Mouse (Mus musculus) lung, embryonic 15.5 days (tissue): Measurements from ENCODE around the gene Serpinh1. TPM values are rescaled to one million over a fixed set of nuclear protein-coding genes. Genes with fewer than 3 reads are reported as not detected.

Source experiments
- ATAC-seq: fragments of 200-750 bp; cut with Nextera tagmentation; 2 replicates; pipeline ENCODE4 v1.8.0; 2017; ENCODE audit warnings: moderate number of reproducible peaks, borderline replicate concordance; ENCODE audit not compliant: low FRiP score, low TSS enrichment; ENCODE audit errors: extremely low read depth
- H3K27ac ChIP-seq: fragments of 300-500 bp; sonication (generic); 2 replicates; pipeline ENCODE4 v1.5.1; 2015; ENCODE audit warnings: moderate library complexity, mild to moderate bottlenecking, inconsistent platforms
- H3K27me3 ChIP-seq: fragments of 300-500 bp; sonication (generic); 2 replicates; pipeline ENCODE4 v1.6.1; 2015; ENCODE audit warnings: inconsistent platforms
- H3K36me3 ChIP-seq: fragments of 300-500 bp; sonication (generic); 2 replicates; pipeline ENCODE4 v1.6.1; 2015; ENCODE audit warnings: inconsistent platforms
- H3K4me1 ChIP-seq: fragments of 300-500 bp; sonication (generic); 2 replicates; pipeline ENCODE4 v1.6.1; 2015; ENCODE audit warnings: inconsistent platforms
- H3K4me2 ChIP-seq: fragments of 300-500 bp; sonication (generic); 2 replicates; pipeline ENCODE4 v1.6.1; 2015; ENCODE audit warnings: inconsistent platforms, mild to moderate bottlenecking, moderate library complexity
- H3K4me3 ChIP-seq: fragments of 300-500 bp; sonication (generic); 2 replicates; pipeline ENCODE4 v1.5.1; 2015; ENCODE audit warnings: mild to moderate bottlenecking, inconsistent platforms
- H3K9ac ChIP-seq: fragments of 300-500 bp; sonication (generic); 2 replicates; pipeline ENCODE4 v1.6.1; 2015; ENCODE audit warnings: inconsistent platforms
- H3K9me3 ChIP-seq: fragments of 300-500 bp; sonication (generic); 2 replicates; pipeline ENCODE4 v1.6.1; 2016; ENCODE audit warnings: inconsistent platforms
- WGBS: fragments of 180-500 bp; shearing (Covaris S2); methylation state at CpG from one replicate; pipeline ENCODE4 v1.1.7; 2015; 5-methylcytosine and 5-hydroxymethylcytosine counted together
- polyA plus RNA-seq: library from polyadenylated mRNA; unstranded; fragments of >200 nt; fragmentation: Nextera tagmentation; extraction: Ambion mirVana; gene quantifications from 2 replicates; pipeline ENCODE4 v1.2.1, GENCODE M21; 2015

Serpinh1 gene
- polyA plus RNA-seq, 1 experiment from 2014 or later = 1,834 TPM

GRCm38 (mm10) chr7:99317475-99317874 is 35.6 kb downstream of the Serpinh1 start:
- H3K36me3 ChIP-seq = no peaks in the 10 kb centered on the region
- no peaks in the 10 kb centered on the region for H3K9me3 ChIP-seq
- H3K27me3 ChIP-seq = no peaks in the 10 kb centered on the region
- no peak overlapping the region for H3K9ac ChIP-seq
- peaks cover 21% of the 10 kb centered on the region for H3K4me1 ChIP-seq
- H3K4me2 ChIP-seq = no peak overlapping the region
- WGBS = 69% methylated on average over 7 of the region's 7 CpGs
- no peak overlapping the region for H3K27ac ChIP-seq
- ATAC-seq = no peak
- no peak overlapping the region for H3K4me3 ChIP-seq

GRCm38 (mm10) chr7:99316207-99316606 is 36.8 kb downstream of the Serpinh1 start:
- no peak overlapping the region for H3K4me2 ChIP-seq
- H3K9me3 ChIP-seq = no peaks in the 10 kb centered on the region
- 48% methylated on average over 7 of the region's 7 CpGs for WGBS
- no peak overlapping the region for H3K9ac ChIP-seq
- no peaks in the 10 kb centered on the region for H3K27me3 ChIP-seq
- ATAC-seq = no peak
- H3K4me3 ChIP-seq = no peak overlapping the region
- no peaks in the 10 kb centered on the region for H3K36me3 ChIP-seq
- peak overlapping the region; percentile 26; the same call in 1 of the 2 replicates for H3K27ac ChIP-seq
- H3K4me1 ChIP-seq = peaks cover 29% of the 10 kb centered on the region

GRCm38 (mm10) chr7:99314565-99314964 is 38.5 kb downstream of the Serpinh1 start:
- no peaks in the 10 kb centered on the region for H3K36me3 ChIP-seq
- H3K9ac ChIP-seq = no peak overlapping the region
- H3K27ac ChIP-seq = no peak overlapping the region
- no peak overlapping the region for H3K4me2 ChIP-seq
- H3K4me1 ChIP-seq = peaks cover 29% of the 10 kb centered on the region
- no peak overlapping the region for H3K4me3 ChIP-seq
- no peaks in the 10 kb centered on the region for H3K9me3 ChIP-seq
- H3K27me3 ChIP-seq = no peaks in the 10 kb centered on the region
- WGBS = 77% methylated on average over 4 of the region's 4 CpGs
- ATAC-seq = no peak

- ATAC-seq = no peak
- WGBS = 54% methylated on average over 8 of the region's 8 CpGs
- H3K9me3 ChIP-seq = no peaks in the 10 kb centered on the region
These were observed 39.8 kb downstream of the Serpinh1 start for GRCm38 (mm10) chr7:99313253-99313652.

GRCm38 (mm10) chr7:99312671-99313143 is 40.3 kb downstream of the Serpinh1 start:
- Histone ChIP-seq H3K27ac (0 out of 2 replicates have a peak overlapping the region, but pooled peaks have one; percentile 23), H3K4me2 (no peak overlapping the region), H3K27me3 (no peaks in the 10 kb centered on the region), H3K9me3 (no peaks in the 10 kb centered on the region), H3K4me1 (peaks cover 26% of the 10 kb centered on the region), H3K36me3 (no peaks in the 10 kb centered on the region), H3K4me3 (no peak overlapping the region), H3K9ac (no peak overlapping the region)
- peak; percentile 72; the same call in 1 of the 2 replicates for ATAC-seq
- 17% methylated on average over 8 of the region's 8 CpGs for WGBS

More at GRCm38 (mm10) chr7:99313253-99313652, 39.8 kb downstream of the Serpinh1 start:
- H3K4me1 ChIP-seq = peaks cover 26% of the 10 kb centered on the region
- H3K27ac ChIP-seq = peak overlapping the region; percentile 4; the same call in 1 of the 2 replicates
- H3K9ac ChIP-seq = no peak overlapping the region
- H3K36me3 ChIP-seq = no peaks in the 10 kb centered on the region
- no peaks in the 10 kb centered on the region for H3K27me3 ChIP-seq
- H3K4me3 ChIP-seq = no peak overlapping the region
- H3K4me2 ChIP-seq = no peak overlapping the region

GRCm38 (mm10) chr7:99312058-99312457 is 41.0 kb downstream of the Serpinh1 start:
- ATAC-seq = no peak
- 52% methylated on average over 4 of the region's 4 CpGs for WGBS
- Histone ChIP-seq H3K4me2 (no peak overlapping the region), H3K9ac (no peak overlapping the region), H3K4me1 (peaks cover 26% of the 10 kb centered on the region), H3K36me3 (no peaks in the 10 kb centered on the region), H3K27me3 (no peaks in the 10 kb centered on the region), H3K4me3 (no peak overlapping the region), H3K9me3 (no peaks in the 10 kb centered on the region), H3K27ac (no peak overlapping the region)

GRCm38 (mm10) chr7:99311433-99311832 is 41.6 kb downstream of the Serpinh1 start:
- Histone ChIP-seq H3K9me3 (no peaks in the 10 kb centered on the region), H3K27me3 (no peaks in the 10 kb centered on the region), H3K4me2 (no peak overlapping the region), H3K36me3 (no peaks in the 10 kb centered on the region), H3K9ac (no peak overlapping the region), H3K27ac (no peak overlapping the region), H3K4me1 (peaks cover 29% of the 10 kb centered on the region), H3K4me3 (no peak overlapping the region)
- ATAC-seq = no peak
- WGBS = 32% methylated on average over 7 of the region's 7 CpGs

- Histone ChIP-seq H3K4me3 (no peak overlapping the region), H3K4me2 (no peak overlapping the region), H3K9me3 (no peaks in the 10 kb centered on the region), H3K9ac (no peak overlapping the region), H3K27ac (no peak overlapping the region), H3K36me3 (no peaks in the 10 kb centered on the region), H3K4me1 (peaks cover 21% of the 10 kb centered on the region; the same call in 1 of the 2 replicates), H3K27me3 (no peaks in the 10 kb centered on the region)
- no peak for ATAC-seq
- WGBS = 46% methylated on average over 3 of the region's 3 CpGs
These were observed 46.4 kb downstream of the Serpinh1 start for GRCm38 (mm10) chr7:99306640-99307039.

- no peak overlapping the region for H3K4me2 ChIP-seq
- H3K4me1 ChIP-seq = peaks cover 17% of the 10 kb centered on the region; the same call in 1 of the 2 replicates
- no peaks in the 10 kb centered on the region for H3K9me3 ChIP-seq
- no peaks in the 10 kb centered on the region for H3K36me3 ChIP-seq
- H3K27me3 ChIP-seq = no peaks in the 10 kb centered on the region
- no peak overlapping the region for H3K9ac ChIP-seq
- no peak overlapping the region for H3K4me3 ChIP-seq
- 67% methylated on average over 4 of the region's 4 CpGs for WGBS
- ATAC-seq = no peak
- no peak overlapping the region for H3K27ac ChIP-seq
These were observed 47.4 kb downstream of the Serpinh1 start for GRCm38 (mm10) chr7:99305688-99306087.

- Histone ChIP-seq H3K4me2 (no peak overlapping the region), H3K27me3 (no peaks in the 10 kb centered on the region), H3K4me1 (peaks cover 17% of the 10 kb centered on the region; the same call in 1 of the 2 replicates), H3K4me3 (no peak overlapping the region), H3K36me3 (no peaks in the 10 kb centered on the region), H3K9ac (no peak overlapping the region), H3K27ac (no peak overlapping the region), H3K9me3 (no peaks in the 10 kb centered on the region)
- WGBS = 30% methylated on average over 5 of the region's 5 CpGs
- ATAC-seq = peak; percentile 56; the same call in 1 of the 2 replicates
These were observed 48.1 kb downstream of the Serpinh1 start for GRCm38 (mm10) chr7:99304949-99305372.

GRCm38 (mm10) chr7:99304029-99304428 is 49.0 kb downstream of the Serpinh1 start:
- Histone ChIP-seq H3K27ac (no peak overlapping the region), H3K4me1 (peaks cover 17% of the 10 kb centered on the region; the same call in 1 of the 2 replicates), H3K4me3 (no peak overlapping the region), H3K9me3 (no peaks in the 10 kb centered on the region), H3K36me3 (no peaks in the 10 kb centered on the region), H3K4me2 (no peak overlapping the region), H3K9ac (no peak overlapping the region), H3K27me3 (no peaks in the 10 kb centered on the region)
- 59% methylated on average over 6 of the region's 6 CpGs for WGBS
- no peak for ATAC-seq

- 28% methylated on average over 3 of the region's 3 CpGs for WGBS
- Histone ChIP-seq H3K27ac (no peak overlapping the region), H3K27me3 (no peaks in the 10 kb centered on the region), H3K9me3 (no peaks in the 10 kb centered on the region), H3K36me3 (no peaks in the 10 kb centered on the region), H3K4me3 (no peak overlapping the region), H3K4me1 (peaks cover 12% of the 10 kb centered on the region; the same call in 1 of the 2 replicates), H3K4me2 (no peak overlapping the region), H3K9ac (no peak overlapping the region)
- ATAC-seq = no peak
These were observed 52.3 kb downstream of the Serpinh1 start for GRCm38 (mm10) chr7:99300650-99301175.
